Mouse (Mus musculus): ENCODE data around the gene Frmd3.

GRCm38 (mm10) chr4:74051692-74052091, 38.5 kb downstream of the Frmd3 start:
- no peak for TF ChIP-seq POLR2A (IDR thresholded peaks at IDR 0.05; ENCODE audit: insufficient read length, low read depth)
- TF ChIP-seq POLR2AphosphoS2 (IDR thresholded peaks at IDR 0.05; ENCODE audit: insufficient read length, low read depth): no peak
- TF ChIP-seq USF1 (IDR thresholded peaks at IDR 0.05; ENCODE audit: low read depth): no peak
- TF ChIP-seq E2F4 (IDR thresholded peaks at IDR 0.05; ENCODE audit: insufficient read depth): no peak
- TF ChIP-seq REST (IDR thresholded peaks at IDR 0.05; ENCODE audit: insufficient read depth, insufficient read length): no peak
- no peak for TF ChIP-seq MYOG (IDR thresholded peaks at IDR 0.05; ENCODE audit: control insufficient read depth in 1 of 3, insufficient read depth in 1 of 3, insufficient read length in 2 of 3, low read depth in 2 of 3)
- no peak for TF ChIP-seq CEBPB (IDR thresholded peaks at IDR 0.05; ENCODE audit: insufficient read depth, poor library complexity, severe bottlenecking)
- no peak for TF ChIP-seq MYOD1 (IDR thresholded peaks at IDR 0.05; ENCODE audit: control insufficient read depth in 1 of 3, insufficient read length in 2 of 3, low read depth in 2 of 3)
- TF ChIP-seq MAX (IDR thresholded peaks at IDR 0.05; ENCODE audit: low read depth): no peak
- TF ChIP-seq TCF12 (IDR thresholded peaks at IDR 0.05; ENCODE audit: insufficient read depth, poor library complexity, severe bottlenecking): no peak
